Mouse (Mus musculus) duodenum, adult 2 months (tissue): Measurements from ENCODE around the gene Magea4. TPM values are rescaled to one million over a fixed set of nuclear protein-coding genes. Genes with fewer than 3 reads are reported as not detected.

Experiments used
- polyA plus RNA-seq: library from polyadenylated mRNA; depleted of rRNA; stranded (reverse); fragments of >200 nt; gene quantifications from 2 replicates; pipeline ENCODE4 v1.2.3, GENCODE M21; 2012; ENCODE audit warnings: low replicate concordance; rRNA removed

Magea4 gene
- polyA plus RNA-seq = not detected in 2 replicates

DNA sequence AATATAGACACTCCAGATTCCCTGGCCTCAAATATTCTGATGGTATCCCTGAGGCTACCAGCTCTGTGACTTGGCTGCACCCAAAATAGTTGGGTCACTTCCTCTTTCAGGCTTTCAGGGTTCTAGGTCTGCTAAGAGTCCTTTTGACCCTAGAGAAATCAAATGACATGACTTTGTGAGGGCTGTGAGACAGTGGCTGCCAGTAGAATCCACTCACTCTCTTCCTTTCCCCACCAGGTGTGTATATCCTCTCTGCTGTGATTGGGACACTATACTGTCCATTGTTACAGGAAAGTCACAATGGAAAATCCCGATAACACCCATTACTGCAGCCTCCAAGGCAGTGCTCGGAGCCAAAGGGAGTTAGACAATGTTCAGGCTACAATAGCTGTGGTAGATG, at the start of gene Magea4:
Gene Magea4, plus strand, starts transcription at position 301 of the 400 bp plus-strand sequence.

Other genes with a start within 250 kb of the Magea4 start
- not detected in 2 replicates for gene Fate1, start 249.0 kb upstream of the Magea4 start, polyA plus RNA-seq
- gene Cnga2, start 230.2 kb upstream of the Magea4 start, polyA plus RNA-seq = not detected in 2 replicates
- gene Gabre, start 52.8 kb downstream of the Magea4 start, polyA plus RNA-seq = 0.74 and 1.6 TPM in 2 replicates
- not detected in 2 replicates for gene Magea10, start 164.8 kb downstream of the Magea4 start, polyA plus RNA-seq